15 mouse cellular contexts compared by ENCODE assay signal in the genomic region with DNA sequence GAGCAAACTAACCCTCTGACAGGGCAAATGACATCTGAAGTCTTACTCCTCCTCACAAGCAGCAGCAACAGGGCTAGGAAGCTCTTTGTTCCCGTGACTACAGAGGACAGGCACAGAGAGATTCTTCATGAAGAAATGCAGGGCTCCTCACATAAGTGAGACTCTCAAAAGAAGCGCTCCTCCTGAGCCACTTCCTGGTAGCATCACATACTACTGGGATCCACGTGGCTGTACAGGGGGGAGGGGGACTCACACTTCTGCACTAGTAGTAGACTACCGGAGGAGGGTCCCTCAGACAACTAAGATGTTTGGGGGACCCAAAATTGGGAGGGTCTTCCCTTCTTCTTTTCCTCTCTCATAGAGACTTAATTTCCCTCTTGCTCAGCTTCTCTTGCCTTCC.
DNase-seq lines count a peak whose midpoint lies in the region; ATAC-seq lines count a peak whose summit lies in the region.
"Had no signal": no experiment of that assay in that cellular context is flagged by ENCODE, and none has a peak within 500 bp of the region (broad histone marks: within the 10 kb centered on the region; RNA-seq: fewer than 3 reads in every experiment).

No protein-coding gene starts in this region.

- ATAC-seq in heart, embryonic 16.5 days (replicated peaks; ENCODE audit: extremely low read depth, insufficient read depth, low FRiP score): peak; percentile 47; the same call in 1 of the 2 replicates
- ATAC-seq in midbrain, embryonic 15.5 days (replicated peaks): no peak
- ATAC-seq: forebrain, embryonic 15.5 days had no signal

- DNase-seq in embryo, embryonic 11 days: peak; percentile 56
- no peak for DNase-seq in embryo, embryonic 10 days (ENCODE audit: low spot score)
- no peak for DNase-seq in heart, postnatal 25 days (ENCODE audit: low spot score)
- DNase-seq in midbrain, embryonic 10.5 days (ENCODE audit: low spot score): no peak
- DNase-seq in thymus, postnatal 14 days: peak; percentile 11
- no peak for DNase-seq in thymus, postnatal 10 days (ENCODE audit: low spot score in 2 of 2)
- DNase-seq: cerebellum, adult 9-10 months; heart, adult 11 months; kidney, adult 9 months; kidney, postnatal 36 days; thymus, adult 2 months had no signal

- H3K4me3 ChIP-seq in heart, embryonic 16.5 days (ENCODE audit: low read length): no peak overlapping the region
- H3K4me3 ChIP-seq in midbrain, embryonic 10.5 days: peak overlapping the region; percentile 28; the same call in 1 of the 2 replicates
- no peak overlapping the region for H3K4me3 ChIP-seq in midbrain, embryonic 15.5 days
- H3K4me3 ChIP-seq: forebrain, embryonic 15.5 days; liver, embryonic 15.5 days had no signal

- H3K4me1 ChIP-seq in heart, embryonic 16.5 days (ENCODE audit: control insufficient read depth, insufficient read depth, low read length): peaks cover 29% of the 10 kb centered on the region
- H3K4me1 ChIP-seq in midbrain, embryonic 10.5 days: peaks cover 95% of the 10 kb centered on the region
- H3K4me1 ChIP-seq in midbrain, embryonic 15.5 days: peaks cover 26% of the 10 kb centered on the region
- H3K4me1 ChIP-seq: liver, embryonic 15.5 days had no signal

- WGBS in heart, embryonic 16.5 days: 57% methylated on average over 4 of the region's 4 CpGs
- 10% methylated on average over 4 of the region's 4 CpGs for WGBS in midbrain, embryonic 10.5 days
- 20% methylated on average over 4 of the region's 4 CpGs for WGBS in midbrain, embryonic 15.5 days

- no peak overlapping the region for H3K4me2 ChIP-seq in heart, embryonic 16.5 days (ENCODE audit: low read depth, low read length)
- H3K4me2 ChIP-seq in midbrain, embryonic 15.5 days: no peak overlapping the region
- H3K4me2 ChIP-seq: forebrain, embryonic 15.5 days; liver, embryonic 15.5 days had no signal

- H3K9ac ChIP-seq in heart, embryonic 16.5 days (ENCODE audit: low read length): no peak overlapping the region; the same call in 1 of the 2 replicates
- H3K9ac ChIP-seq in midbrain, embryonic 15.5 days: no peak overlapping the region
- H3K9ac ChIP-seq: forebrain, embryonic 15.5 days; liver, embryonic 15.5 days had no signal

- H3K9me3 ChIP-seq in heart, embryonic 16.5 days (replicated peaks; ENCODE audit: control insufficient read depth, low read length): no peaks in the 10 kb centered on the region
- H3K9me3 ChIP-seq in midbrain, embryonic 10.5 days (replicated peaks): no peaks in the 10 kb centered on the region
- no peaks in the 10 kb centered on the region for H3K9me3 ChIP-seq in midbrain, embryonic 15.5 days
- H3K9me3 ChIP-seq: forebrain, embryonic 15.5 days; liver, embryonic 15.5 days had no signal

- no peaks in the 10 kb centered on the region for H3K27me3 ChIP-seq in heart, embryonic 16.5 days (ENCODE audit: control insufficient read depth, insufficient read depth, low read length)
- peaks cover 4% of the 10 kb centered on the region; the same call in 1 of the 2 replicates for H3K27me3 ChIP-seq in midbrain, embryonic 10.5 days (ENCODE audit: low read depth, poor library complexity, severe bottlenecking)
- H3K27me3 ChIP-seq in midbrain, embryonic 15.5 days (replicated peaks): 0 out of 2 replicates have a peak, but pooled peaks cover 3% of the 10 kb centered on the region

- no peaks in the 10 kb centered on the region for H3K36me3 ChIP-seq in heart, embryonic 16.5 days (ENCODE audit: control insufficient read depth, insufficient read depth)
- H3K36me3 ChIP-seq in midbrain, embryonic 10.5 days: peaks cover 7% of the 10 kb centered on the region; the same call in 1 of the 2 replicates
- H3K36me3 ChIP-seq in midbrain, embryonic 15.5 days (replicated peaks): no peaks in the 10 kb centered on the region
- H3K36me3 ChIP-seq: forebrain, embryonic 15.5 days; liver, embryonic 15.5 days had no signal

- H3K27ac ChIP-seq in heart, embryonic 16.5 days (ENCODE audit: low read length): no peak overlapping the region
- H3K27ac ChIP-seq in midbrain, embryonic 10.5 days (replicated peaks): peak overlapping the region; percentile 93
- no peak overlapping the region for H3K27ac ChIP-seq in midbrain, embryonic 15.5 days
- H3K27ac ChIP-seq: forebrain, embryonic 15.5 days; liver, embryonic 15.5 days had no signal

- intact Hi-C loops in heart, postnatal 25 days (cut with DNase I): loop anchor here (5.0 kb wide), 1 partner anchor 39 kb away; no protein-coding TSS in a partner anchor

Comparison
In these comparisons a context has a peak if more than half of its experiments do, and no peak if none do; other contexts are left out.
1. DNase-seq: peak in embryo, embryonic 11 days (single experiment) and thymus, postnatal 14 days (single experiment); none in embryo, embryonic 10 days (single experiment), heart, postnatal 25 days (single experiment), midbrain, embryonic 10.5 days (single experiment) and thymus, postnatal 10 days (0 of 2).